Mouse (Mus musculus) neutrophil, adult 83 days (primary cell): ENCODE results near the gene Tbl1x. TPM values are rescaled to one million over a fixed set of nuclear protein-coding genes. Genes with fewer than 3 reads are reported as not detected.

Source experiments
- total RNA-seq, 2 experiments: library from RNA; stranded (reverse); gene quantifications; one replicate each; pipeline ENCODE4 v1.2.4; 2023

The Tbl1x gene
- 10 to 100 TPM; 24.8 to 27.6 TPM for total RNA-seq

DNA sequence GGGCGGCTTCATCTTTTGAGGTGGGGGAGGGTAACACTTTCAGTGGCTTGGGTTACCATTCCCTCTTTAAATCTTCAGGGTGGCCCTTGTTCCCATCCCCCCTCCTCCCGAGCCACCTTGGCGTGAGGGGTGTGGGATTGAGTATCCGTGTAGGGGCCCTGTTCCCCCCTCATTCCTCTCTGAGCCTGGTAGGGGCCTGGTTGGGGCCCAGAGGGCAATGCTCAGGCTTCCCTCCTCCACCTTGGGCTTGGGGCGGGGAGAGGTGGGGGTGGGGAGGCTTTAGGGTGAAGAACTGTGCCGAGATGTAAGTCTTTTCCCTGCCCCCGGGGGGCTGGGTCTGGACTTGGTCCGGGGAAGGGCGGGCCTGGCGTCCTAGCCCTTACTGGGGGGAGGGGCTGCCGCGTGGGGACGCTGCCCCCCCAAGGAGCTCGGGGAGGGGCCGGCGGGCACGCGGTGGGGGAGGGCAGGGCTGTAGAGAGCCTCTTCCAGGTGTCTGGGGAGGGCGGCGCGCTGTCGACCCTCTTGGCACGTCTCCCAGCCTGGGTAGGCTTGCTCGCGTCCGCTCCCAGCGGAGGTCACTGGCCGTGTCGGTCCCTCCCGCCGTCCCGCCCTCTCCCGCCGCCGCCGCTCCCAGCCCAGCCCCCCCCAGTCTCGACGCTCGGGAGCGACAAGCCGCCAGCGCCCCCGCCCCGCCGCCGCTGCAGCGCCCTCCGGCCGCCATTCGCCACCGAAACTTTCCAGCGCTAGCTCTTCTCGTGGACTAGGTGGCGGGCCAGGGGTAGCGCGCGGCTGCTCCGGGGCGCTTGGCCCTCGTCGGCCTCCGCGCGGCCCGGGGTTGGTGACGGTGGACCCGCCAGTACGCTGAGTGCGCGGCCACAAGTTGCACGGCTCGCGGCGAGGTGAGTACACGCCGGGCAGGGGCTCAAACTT, at the start of gene Tbl1x:
TSS of gene Tbl1x (plus strand) at position 643 of the 930 bp plus-strand sequence.

